Mouse (Mus musculus) liver, embryonic 14.5 days (tissue): ENCODE measurements around the gene Fgfr2.

Source experiments
- CTCF ChIP-seq: IDR thresholded peaks from 2 replicates; pipeline ENCODE4 v1.5.1; 2016; ENCODE audit warnings: antibody characterized with exemption, low read depth, control low read depth
- EP300 ChIP-seq: IDR thresholded peaks from 2 replicates; pipeline ENCODE4 v1.6.1; 2016; ENCODE audit warnings: antibody characterized with exemption, low read depth

GRCm38 (mm10) chr7:130635212-130635611 lies 2487.9 kb downstream of the Fgfr2 start:
- TF ChIP-seq CTCF (no peak), EP300 (no peak)
